Mouse (Mus musculus) right cerebral cortex, adult 18-20 months (tissue): ENCODE data around the gene Selp.

ENCODE experiments used
- DNase-seq: peaks from one replicate; pipeline ENCODE4 v3.0.0; 2022; ENCODE audit warnings: mixed read lengths

Selp gene

DNA sequence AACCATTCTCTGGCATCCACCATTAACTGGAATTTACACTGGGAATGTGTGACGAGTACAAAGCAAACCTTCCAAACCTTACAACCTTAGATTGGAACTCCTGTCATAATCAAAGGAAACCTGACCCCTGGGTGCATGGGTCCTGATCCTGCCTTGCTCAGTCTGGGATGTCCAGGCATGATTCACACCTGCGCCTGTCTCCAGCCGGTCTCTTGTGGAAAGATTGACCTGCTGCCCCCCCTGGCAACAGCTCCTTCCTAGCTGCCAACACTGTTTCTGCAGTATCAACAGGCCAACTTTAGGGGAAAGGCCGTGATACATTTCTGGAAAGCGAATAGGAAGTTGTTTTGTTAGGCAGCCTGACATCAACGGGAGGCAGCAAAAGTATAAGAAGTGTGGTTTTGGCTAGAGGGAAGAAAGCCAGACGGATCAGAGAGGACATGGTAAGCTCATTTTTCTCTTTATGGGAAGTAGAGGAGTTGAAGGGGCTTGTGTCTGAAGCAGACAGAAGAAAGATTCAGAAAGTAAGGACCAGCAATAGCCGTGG lies at the start of gene Selp:
Selp (plus strand) TSS at position 318 of the 547 bp plus-strand sequence.
- no peak for DNase-seq

- DNase-seq = no peak
Measured at GRCm38 (mm10) chr1:164069261-164069660, 45.8 kb upstream of the Selp start.

DNA sequence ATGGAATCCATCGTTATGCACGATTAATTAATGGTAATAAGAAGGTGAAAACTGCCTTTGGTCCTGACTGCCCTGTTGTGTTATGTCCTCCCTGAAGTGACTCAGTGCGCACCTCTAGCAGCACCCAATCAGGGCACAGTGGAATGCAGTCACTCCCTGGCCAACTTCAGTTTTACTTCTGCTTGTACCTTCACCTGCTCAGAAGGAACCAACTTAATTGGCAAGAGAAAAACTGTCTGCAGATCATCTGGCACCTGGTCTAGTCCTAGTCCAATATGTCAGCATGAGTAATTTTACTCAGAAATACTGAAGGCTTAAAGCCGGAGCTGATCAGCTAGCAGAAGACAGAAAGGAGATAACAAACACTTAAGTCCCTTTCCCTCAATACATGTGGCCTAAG lies 44.6 kb upstream of the Selp start:
- no peak for DNase-seq

DNA sequence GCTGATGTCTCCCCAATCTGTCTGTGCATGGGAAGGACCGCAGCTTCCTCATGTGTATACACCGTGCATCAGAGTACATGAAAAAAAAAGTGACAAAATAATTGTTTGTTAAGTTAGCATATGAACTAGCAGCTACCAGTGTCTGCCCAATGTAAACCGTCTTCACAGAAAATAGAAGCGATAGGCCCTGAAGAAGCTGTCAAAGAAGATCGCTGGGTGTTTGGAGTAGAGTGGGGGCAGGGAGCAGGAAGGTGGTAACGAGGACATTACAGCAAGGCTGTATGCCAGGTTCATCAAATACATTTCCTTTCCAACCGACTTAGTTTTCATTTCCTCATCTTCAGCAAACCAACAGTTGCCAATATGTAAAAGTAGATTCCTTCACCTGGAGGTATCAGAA lies 44.0 kb upstream of the Selp start:
- DNase-seq = no peak

GRCm38 (mm10) chr1:164072001-164072400 lies 43.1 kb upstream of the Selp start:
- no peak for DNase-seq

DNA sequence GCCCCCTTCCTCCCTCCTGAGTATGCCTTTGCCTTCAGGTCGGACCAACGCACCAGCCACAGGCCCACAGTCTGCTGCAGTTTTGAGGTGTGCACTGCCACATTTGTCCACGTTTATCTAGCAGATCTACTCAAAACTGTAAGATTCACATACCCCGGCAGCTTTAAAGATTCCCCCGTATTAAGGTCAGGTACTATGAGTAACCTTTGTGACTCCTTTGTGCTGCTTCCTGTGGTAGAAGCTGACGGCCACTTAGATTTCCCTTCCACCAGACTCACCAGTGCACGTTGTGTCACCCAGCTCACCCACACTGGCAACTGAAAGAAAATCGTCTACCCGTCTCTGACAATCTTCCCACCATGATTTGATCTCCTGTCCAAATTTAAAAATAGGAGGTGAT lies 42.0 kb upstream of the Selp start:
- no peak for DNase-seq

GRCm38 (mm10) chr1:164073803-164074202 lies 41.3 kb upstream of the Selp start:
- no peak for DNase-seq

DNA sequence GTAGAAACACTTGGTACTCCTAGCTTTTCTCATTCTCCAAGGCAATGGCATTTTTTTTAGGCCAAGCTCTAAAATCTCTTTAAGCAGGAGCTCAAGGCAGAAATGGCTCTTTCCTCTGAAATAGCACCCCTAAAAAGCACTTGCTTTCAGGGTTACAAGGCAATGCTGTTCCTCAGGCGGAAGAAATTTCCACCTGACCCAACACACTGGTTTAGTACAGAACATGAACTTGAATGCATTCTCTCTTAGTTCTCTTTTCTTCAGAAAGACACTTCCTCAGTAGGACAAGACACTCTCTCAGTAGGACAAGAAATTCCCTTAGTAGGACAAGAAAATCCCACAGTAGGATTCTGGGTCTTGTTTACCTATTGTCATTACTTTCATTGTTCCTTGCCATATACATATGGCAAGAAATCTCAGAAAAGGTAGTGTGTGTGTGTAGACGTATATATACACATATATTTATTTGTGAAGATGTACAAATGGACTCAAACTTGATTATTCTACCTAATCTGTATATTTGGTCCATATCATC lies 40.4 kb upstream of the Selp start:
- DNase-seq = no peak

DNA sequence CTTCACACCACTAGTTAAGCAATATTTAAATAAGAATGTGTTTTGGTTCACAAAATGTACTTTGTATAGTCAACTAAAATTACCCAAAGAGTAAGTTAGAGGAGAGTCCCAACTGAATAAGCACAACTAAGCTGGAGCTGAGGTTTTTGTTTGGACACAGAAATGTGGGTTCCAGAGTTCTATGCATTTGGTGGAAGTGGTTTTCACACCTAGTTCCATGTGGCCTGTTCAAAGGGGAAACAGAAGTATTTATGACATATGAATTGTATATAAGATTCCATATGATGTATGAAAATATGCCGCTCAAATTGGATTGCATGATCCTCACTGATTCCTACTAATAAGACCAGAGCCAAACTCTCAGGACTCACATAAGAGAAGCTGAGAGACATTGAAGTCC lies 39.6 kb upstream of the Selp start:
- no peak for DNase-seq

DNA sequence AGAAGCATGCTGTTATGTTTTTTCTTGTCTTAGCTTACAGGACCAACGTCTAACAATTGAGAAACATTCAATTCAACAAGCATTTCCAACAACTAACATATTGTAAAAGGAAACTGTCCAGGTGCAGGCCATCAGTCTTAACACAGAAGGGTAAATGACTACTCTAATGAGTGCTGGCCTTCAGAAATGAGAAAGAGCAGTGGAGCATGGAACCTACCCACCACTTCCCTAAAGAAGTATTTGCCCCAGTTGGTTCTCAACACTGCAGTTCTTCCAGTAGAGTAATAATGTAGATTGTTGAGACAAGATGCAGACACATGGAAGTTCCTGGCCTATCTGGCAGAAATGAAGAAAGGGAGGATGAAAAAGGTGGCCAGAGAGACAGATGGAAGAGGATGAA lies 38.6 kb upstream of the Selp start:
- DNase-seq = no peak

GRCm38 (mm10) chr1:164077031-164077430 lies 38.0 kb upstream of the Selp start:
- DNase-seq = no peak

DNA sequence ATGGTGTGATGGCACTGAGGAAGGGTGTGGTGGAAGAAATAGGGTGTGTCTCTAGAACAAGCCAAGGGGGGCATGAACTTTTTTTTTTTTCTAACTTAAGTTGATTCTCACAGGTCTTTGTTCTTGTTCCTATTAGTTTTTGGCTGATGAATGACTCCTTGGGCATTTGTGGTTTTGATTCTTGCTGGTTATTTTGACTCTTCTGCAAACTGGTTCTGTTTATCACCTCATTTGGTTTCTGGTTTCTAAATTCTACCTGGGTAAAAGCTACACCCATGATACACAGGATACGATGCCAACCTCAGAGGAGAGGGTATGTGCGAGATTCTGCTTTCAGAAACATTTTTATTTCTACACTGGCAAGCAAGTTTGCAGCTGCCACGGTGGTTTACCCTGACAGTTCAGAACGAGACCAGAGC lies 36.7 kb upstream of the Selp start:
- DNase-seq = no peak

DNA sequence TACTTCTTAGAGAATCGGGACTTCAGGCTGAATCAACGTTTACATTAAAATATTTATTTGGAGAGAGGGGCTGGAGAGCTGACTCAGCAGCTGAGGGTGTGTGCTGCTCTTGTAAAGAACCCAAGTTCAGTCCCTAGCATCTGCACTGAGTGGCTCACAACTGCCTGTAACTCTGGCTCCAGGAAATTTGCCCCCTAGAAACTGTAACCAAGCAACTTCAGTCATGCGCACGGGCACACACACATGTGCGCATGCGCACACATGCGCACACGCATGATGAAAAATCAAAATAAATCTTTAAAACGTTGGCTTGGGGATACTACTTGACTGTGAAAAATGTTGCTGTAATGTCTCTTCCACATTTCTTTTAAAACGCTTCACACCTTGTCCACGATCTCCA lies 36.0 kb upstream of the Selp start:
- DNase-seq = no peak

- DNase-seq = no peak
Measured at GRCm38 (mm10) chr1:164083046-164083445, 32.0 kb upstream of the Selp start.

- DNase-seq = no peak
Measured at GRCm38 (mm10) chr1:164086797-164087196, 28.3 kb upstream of the Selp start.

GRCm38 (mm10) chr1:164087872-164088271 lies 27.2 kb upstream of the Selp start:
- DNase-seq = no peak

DNA sequence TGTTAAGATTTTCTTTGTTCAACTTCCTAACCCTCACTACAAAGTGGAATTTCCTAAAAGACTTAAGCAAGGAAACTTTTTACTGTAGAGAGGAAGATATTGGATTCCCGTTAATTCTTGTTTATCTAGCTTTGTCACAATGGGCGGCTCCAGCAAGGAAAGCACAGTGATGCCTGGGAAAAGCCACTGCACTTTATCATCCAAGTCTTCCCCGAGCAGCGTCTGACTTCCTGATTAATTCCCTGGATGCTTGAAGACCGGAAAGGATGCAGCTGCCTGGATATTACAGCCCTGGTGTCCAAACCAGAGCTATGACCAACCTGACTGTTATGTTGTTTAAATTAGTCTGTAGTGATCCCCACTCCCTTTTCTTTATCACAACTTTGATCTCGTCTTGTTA lies 18.3 kb upstream of the Selp start:
- DNase-seq = no peak

DNA sequence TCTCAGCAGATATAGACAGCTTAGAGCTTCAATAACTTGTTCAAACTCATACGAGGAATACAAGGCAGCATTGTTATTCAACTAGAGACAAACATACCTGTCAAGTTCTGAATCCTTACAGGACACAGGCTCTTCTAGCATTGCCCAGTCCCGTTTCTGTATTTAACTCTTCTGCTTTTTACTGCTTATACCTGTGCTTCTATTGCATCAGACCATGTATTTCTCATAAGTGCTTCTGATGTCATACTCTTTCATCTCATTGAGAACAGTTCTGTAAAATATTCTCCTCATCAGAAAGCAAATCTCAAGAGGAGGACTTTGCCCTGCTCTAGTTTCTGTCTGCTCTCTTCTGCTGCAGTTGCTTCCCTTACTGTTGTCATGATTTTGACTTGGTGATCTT lies 17.2 kb upstream of the Selp start:
- DNase-seq = no peak

GRCm38 (mm10) chr1:164098372-164098771 lies 16.7 kb upstream of the Selp start:
- no peak for DNase-seq

GRCm38 (mm10) chr1:164109763-164110162 lies 5.3 kb upstream of the Selp start:
- peak; percentile 10 for DNase-seq

GRCm38 (mm10) chr1:164110591-164111329 lies 4.3 kb upstream of the Selp start:
- no peak for DNase-seq

- no peak for DNase-seq
Measured at GRCm38 (mm10) chr1:164114280-164114679, 784 bp upstream of the Selp start.

GRCm38 (mm10) chr1:164115647-164116046 lies 583 bp downstream of the Selp start:
- no peak for DNase-seq

- DNase-seq = no peak
Measured at GRCm38 (mm10) chr1:164117869-164118268, 2.8 kb downstream of the Selp start.
